Mouse (Mus musculus) cortical plate, adult 2 months (tissue): ENCODE data around the gene Fignl2.

Experiments used
- CTCF ChIP-seq: fragments of 200-500 bp; IDR thresholded peaks from 2 replicates; pipeline ENCODE4 v1.5.1; 2011; ENCODE audit warnings: mild to moderate bottlenecking, control low read depth, low read length; ENCODE audit not compliant: insufficient read depth; ENCODE audit errors: extremely low read depth
- POLR2A ChIP-seq: fragments of 200-500 bp; IDR thresholded peaks from 2 replicates; pipeline ENCODE4 v1.6.1; 2011; ENCODE audit warnings: mild to moderate bottlenecking, low read length, control low read depth; ENCODE audit not compliant: insufficient read depth; ENCODE audit errors: extremely low read depth

- TF ChIP-seq POLR2A (no peak), CTCF (no peak)
Observed at GRCm38 (mm10) chr15:101008386-101009010, 69.9 kb downstream of the Fignl2 start.
